ENCODE assay signal across 8 mouse cellular contexts in genomic region chr3:57667054-57667723, GRCm38 (mm10). TPM values are rescaled to one million over a fixed set of nuclear protein-coding genes. Genes with fewer than 3 reads are reported as not detected.
DNase-seq lines count a peak whose midpoint lies in the region; ATAC-seq and TF ChIP-seq lines count a peak whose summit lies in the region.

No protein-coding gene starts in this region.

- no peaks in the 10 kb centered on the region for H3K9me3 ChIP-seq in intestine, postnatal 0 days (ENCODE audit: control insufficient read depth)

- peak; percentile 64 for TF ChIP-seq CTCF in cortical plate, adult 2 months (IDR thresholded peaks at IDR 0.05; ENCODE audit: extremely low read depth, insufficient read depth, low read length)
- TF ChIP-seq CTCF in intestine, postnatal 0 days (IDR thresholded peaks at IDR 0.05; ENCODE audit: low read depth), result peak; percentile 82

- peak; percentile 85 for ATAC-seq in granulocyte monocyte progenitor cell, adult 5-6 weeks (replicated peaks; ENCODE audit: poor library complexity, severe bottlenecking)
- peak; percentile 28; the same call in 1 of the 2 replicates for ATAC-seq in intestine, postnatal 0 days

- peak overlapping the region; percentile 54 for H3K4me2 ChIP-seq in intestine, postnatal 0 days (replicated peaks; ENCODE audit: low read depth)

- peak; percentile 22 to 46 for DNase-seq in urinary bladder, adult 18-20 months (ENCODE audit: low spot score in 2 of 2)
- DNase-seq in urinary bladder, postnatal 10 days (ENCODE audit: low spot score), result no peak
- DNase-seq in left cerebral cortex, postnatal 25 days (ENCODE audit: low spot score in 2 of 2), result peak; percentile 85 to 89
- peak; percentile 88 for DNase-seq in mesoderm, embryonic 11.5 days (ENCODE audit: low read depth, low spot score)
- peak; percentile 78 for DNase-seq in right cerebral cortex, postnatal 4 days

- WGBS in intestine, postnatal 0 days, result 23% methylated on average over 14 of the region's 14 CpGs

- H3K36me3 ChIP-seq in intestine, postnatal 0 days (ENCODE audit: control insufficient read depth, insufficient read depth), result no peaks in the 10 kb centered on the region

- no peaks in the 10 kb centered on the region for H3K4me1 ChIP-seq in cortical plate, adult 2 months (ENCODE audit: control insufficient read depth, insufficient read depth, low read length)
- no peaks in the 10 kb centered on the region for H3K4me1 ChIP-seq in intestine, postnatal 0 days (replicated peaks; ENCODE audit: control insufficient read depth, insufficient read depth, low read length)

- H3K4me3 ChIP-seq in cortical plate, adult 2 months (ENCODE audit: insufficient read depth, low read length), result peak overlapping the region; percentile 23
- H3K4me3 ChIP-seq in intestine, postnatal 0 days (ENCODE audit: low read depth, low read length), result no peak overlapping the region; the same call in 1 of the 2 replicates

- H3K27me3 ChIP-seq in intestine, postnatal 0 days (replicated peaks; ENCODE audit: control insufficient read depth, insufficient read depth, low read length), result no peaks in the 10 kb centered on the region

- 0 out of 2 replicates have a peak overlapping the region, but pooled peaks have one; percentile 27 for H3K27ac ChIP-seq in cortical plate, adult 2 months (ENCODE audit: insufficient read depth, low read length)
- H3K27ac ChIP-seq in intestine, postnatal 0 days (ENCODE audit: low read depth, low read length), result no peak overlapping the region

- intact Hi-C loops in left cerebral cortex, postnatal 25 days (cut with DNase I), result loop anchor here (1.0 to 2.0 kb wide), 2 partner anchors 148 to 456 kb away; no protein-coding TSS in a partner anchor

- no peak for TF ChIP-seq POLR2A in cortical plate, adult 2 months (IDR thresholded peaks at IDR 0.05; ENCODE audit: extremely low read depth, insufficient read depth, low read length)

- no peak overlapping the region for H3K9ac ChIP-seq in intestine, postnatal 0 days (ENCODE audit: low read depth, low read length)

RNA-seq across cellular contexts. Expression of gene Commd2, which starts 15.7 kb away (rescaled TPM):
- 26.1 and 26.9 TPM in 2 replicates for polyA plus RNA-seq in cortical plate, adult 2 months (2012; rRNA removed)
- 37.6 and 54.8 TPM in 2 replicates for total RNA-seq in granulocyte monocyte progenitor cell, adult 5-6 weeks (2014; fragmentation: Nextera tagmentation)
- total RNA-seq in granulocyte monocyte progenitor cell, adult 5-6 weeks (2017), result 18.2 and 20.3 TPM in 2 replicates
- polyA plus RNA-seq in intestine, postnatal 0 days (2015; fragmentation: Nextera tagmentation; extraction: Ambion mirVana), result 71.0 and 72.5 TPM in 2 replicates
- 10 to 100 TPM; 19.7 to 21.4 TPM for total RNA-seq in left cerebral cortex, postnatal 25 days (2021)

RNA-seq across cellular contexts. Expression of gene Ankub1, which starts 25.4 kb away (rescaled TPM):
- polyA plus RNA-seq in cortical plate, adult 2 months (2012; rRNA removed), result 2.1 and 2.9 TPM in 2 replicates
- not detected in 2 replicates for total RNA-seq in granulocyte monocyte progenitor cell, adult 5-6 weeks (2014; fragmentation: Nextera tagmentation)
- not detected in 2 replicates for total RNA-seq in granulocyte monocyte progenitor cell, adult 5-6 weeks (2017)
- not detected in 2 replicates for polyA plus RNA-seq in intestine, postnatal 0 days (2015; fragmentation: Nextera tagmentation; extraction: Ambion mirVana)
- total RNA-seq in left cerebral cortex, postnatal 25 days (2021), result under 1 TPM; 0.62 to 0.78 TPM
